In genomic region chr5:35795481-35796048, GRCm38 (mm10) we compare ENCODE assay signal across 8 mouse cellular contexts. TPM values are rescaled to one million over a fixed set of nuclear protein-coding genes. Genes with fewer than 3 reads are reported as not detected.
A peak's percentile ranks its signal among the peaks of the same experiment; 100 is the strongest.
DNase-seq lines count a peak whose midpoint lies in the region; ATAC-seq lines count a peak whose summit lies in the region.

No protein-coding gene starts in this region.

- H3K4me3 ChIP-seq in hindbrain, embryonic 13.5 days, result no peak overlapping the region

- no peak overlapping the region for H3K27ac ChIP-seq in hindbrain, embryonic 13.5 days

- H3K36me3 ChIP-seq in hindbrain, embryonic 13.5 days, result no peaks in the 10 kb centered on the region

- 59% methylated on average over 7 of the region's 7 CpGs for WGBS in hindbrain, embryonic 13.5 days

- 0 out of 2 replicates have a peak, but pooled peaks have one; percentile 66 for ATAC-seq in hindbrain, embryonic 13.5 days (ENCODE audit: low FRiP score)

- no peak overlapping the region for H3K9ac ChIP-seq in hindbrain, embryonic 13.5 days

- no peaks in the 10 kb centered on the region for H3K27me3 ChIP-seq in hindbrain, embryonic 13.5 days

- no peaks in the 10 kb centered on the region for H3K4me1 ChIP-seq in hindbrain, embryonic 13.5 days (replicated peaks)

- no peak overlapping the region for H3K4me2 ChIP-seq in hindbrain, embryonic 13.5 days

- no peaks in the 10 kb centered on the region for H3K9me3 ChIP-seq in hindbrain, embryonic 13.5 days

- intact Hi-C loops in heart, postnatal 25 days (cut with DNase I), result loop anchor here (5.0 kb wide), 1 partner anchor 62 kb away; no protein-coding TSS in a partner anchor

- peak; percentile 97 for DNase-seq in heart, adult 11 months
- no peak for DNase-seq in heart, postnatal 25 days (ENCODE audit: low spot score)
- peak; percentile 57 for DNase-seq in cerebellum, adult 11 months
- DNase-seq in frontal cortex, adult 2 months (ENCODE audit: extremely low spot score in 1 of 2, low spot score in 1 of 2), result peak; percentile 61 to 81
- peak; percentile 66 to 74 for DNase-seq in layer of hippocampus, postnatal 14 days (ENCODE audit: low spot score in 2 of 2)
- peak; percentile 61 to 73 for DNase-seq in lung, postnatal 4 days
- peak; percentile 91 for DNase-seq in skeletal muscle tissue, adult 2 months (ENCODE audit: low read depth, low spot score)

RNA-seq across cellular contexts. Expression of gene Ablim2, which starts 37.9 kb away (rescaled TPM):
- total RNA-seq in heart, postnatal 25 days (2021), result 10 to 100 TPM; 14.9 to 16.0 TPM
- 113 and 135 TPM in 2 replicates for polyA plus RNA-seq in frontal cortex, adult 2 months (2012; rRNA removed)
- polyA plus RNA-seq in hindbrain, embryonic 13.5 days (2015; fragmentation: Nextera tagmentation; extraction: Ambion mirVana), result 9.5 and 10.4 TPM in 2 replicates
- 100 to 1,000 TPM in 1 of 2 experiments, 10 to 100 TPM in 1; 94.4 to 101 TPM for total RNA-seq in layer of hippocampus, postnatal 14 days (2021)

RNA-seq across cellular contexts. Expression of gene Sh3tc1, which starts 55.8 kb away (rescaled TPM):
- total RNA-seq in heart, postnatal 25 days (2021), result 10 to 100 TPM in 1 of 2 experiments, 1 to 10 TPM in 1; 9.7 to 10.5 TPM
- polyA plus RNA-seq in frontal cortex, adult 2 months (2012; rRNA removed), result 1.1 and 1.6 TPM in 2 replicates
- polyA plus RNA-seq in hindbrain, embryonic 13.5 days (2015; fragmentation: Nextera tagmentation; extraction: Ambion mirVana), result 2.7 and 3.8 TPM in 2 replicates
- 1 to 10 TPM; 3.8 to 4.1 TPM for total RNA-seq in layer of hippocampus, postnatal 14 days (2021)

Comparison
In these comparisons a context has a peak if more than half of its experiments do, and no peak if none do; other contexts are left out.
1. RNA of gene Ablim2, which starts 37.9 kb away (total RNA-seq): 94.4 to 101 TPM in layer of hippocampus, postnatal 14 days; 14.9 to 16.0 TPM in heart, postnatal 25 days; every median in the first group is over 4 times any median in the second.